In genomic region chr1:191875006-191875405, GRCm38 (mm10) we compare ENCODE assay signal across 19 mouse cellular contexts. TPM values are rescaled to one million over a fixed set of nuclear protein-coding genes. Genes with fewer than 3 reads are reported as not detected.
A peak's percentile ranks its signal among the peaks of the same experiment; 100 is the strongest.
DNase-seq lines count a peak whose midpoint lies in the region; ATAC-seq lines count a peak whose summit lies in the region.
"Had no signal": no experiment of that assay in that cellular context is flagged by ENCODE, and none has a peak within 500 bp of the region (broad histone marks: within the 10 kb centered on the region; RNA-seq: fewer than 3 reads in every experiment).

No protein-coding gene starts in this region.

- H3K9me3 ChIP-seq in kidney, embryonic 16.5 days (ENCODE audit: low read length): no peaks in the 10 kb centered on the region
- no peaks in the 10 kb centered on the region for H3K9me3 ChIP-seq in liver, embryonic 15.5 days (replicated peaks)
- H3K9me3 ChIP-seq: embryonic facial prominence, embryonic 15.5 days; limb, embryonic 15.5 days; midbrain, embryonic 15.5 days had no signal

- WGBS in kidney, embryonic 16.5 days: 87% methylated on average over 7 of the region's 7 CpGs
- 28% methylated on average over 7 of the region's 7 CpGs for WGBS in liver, embryonic 15.5 days (ENCODE audit: insufficient replicate concordance)

- no peak overlapping the region for H3K27ac ChIP-seq in kidney, embryonic 16.5 days (ENCODE audit: low read length)
- H3K27ac ChIP-seq in liver, embryonic 15.5 days (replicated peaks): no peak overlapping the region
- H3K27ac ChIP-seq: embryonic facial prominence, embryonic 15.5 days; hindbrain, postnatal 0 days; limb, embryonic 15.5 days; midbrain, embryonic 15.5 days had no signal

- no peak overlapping the region for H3K9ac ChIP-seq in kidney, embryonic 16.5 days (replicated peaks; ENCODE audit: low read length)
- no peak overlapping the region for H3K9ac ChIP-seq in liver, embryonic 15.5 days
- H3K9ac ChIP-seq: embryonic facial prominence, embryonic 15.5 days; limb, embryonic 15.5 days; midbrain, embryonic 15.5 days had no signal

- no peaks in the 10 kb centered on the region for H3K27me3 ChIP-seq in kidney, embryonic 16.5 days (ENCODE audit: insufficient read depth, low read length)
- peaks cover 59% of the 10 kb centered on the region for H3K27me3 ChIP-seq in liver, embryonic 15.5 days
- H3K27me3 ChIP-seq: CH12.LX; embryonic facial prominence, embryonic 15.5 days; limb, embryonic 15.5 days; midbrain, embryonic 15.5 days had no signal

- H3K36me3 ChIP-seq in kidney, embryonic 16.5 days (ENCODE audit: insufficient read depth, low read length): no peaks in the 10 kb centered on the region
- H3K36me3 ChIP-seq in liver, embryonic 15.5 days (replicated peaks): no peaks in the 10 kb centered on the region
- H3K36me3 ChIP-seq: embryonic facial prominence, embryonic 15.5 days; limb, embryonic 15.5 days; midbrain, embryonic 15.5 days had no signal

- ATAC-seq in kidney, embryonic 16.5 days (ENCODE audit: low FRiP score, low TSS enrichment): no peak
- ATAC-seq in erythroid progenitor cell, adult 5-6 weeks (replicated peaks; ENCODE audit: low FRiP score, poor library complexity, severe bottlenecking): peak; percentile 55; the same call in 1 of the 2 replicates
- 0 out of 2 replicates have a peak, but pooled peaks have one; percentile 20 for ATAC-seq in liver, embryonic 15.5 days (ENCODE audit: insufficient read depth)
- ATAC-seq: hindbrain, postnatal 0 days; lung, postnatal 0 days; midbrain, embryonic 15.5 days had no signal

- no peak overlapping the region for H3K4me3 ChIP-seq in kidney, embryonic 16.5 days (ENCODE audit: low read length)
- H3K4me3 ChIP-seq in liver, embryonic 15.5 days (replicated peaks): no peak overlapping the region
- H3K4me3 ChIP-seq: embryonic facial prominence, embryonic 15.5 days; limb, embryonic 15.5 days; midbrain, embryonic 15.5 days; myocyte had no signal

- peak; percentile 19 for DNase-seq in kidney, postnatal 10 days
- DNase-seq in embryo, embryonic 10.5 days (ENCODE audit: low spot score): no peak
- no peak for DNase-seq in embryo, embryonic 9.5 days (ENCODE audit: extremely low spot score)
- no peak for DNase-seq in thymus, postnatal 36 days
- DNase-seq: cerebellum, adult 9-11 months; gastrocnemius, postnatal 14 days; heart, postnatal 4 days; kidney, adult 2 months; kidney, postnatal 25 days had no signal

- no peak overlapping the region for H3K4me2 ChIP-seq in kidney, embryonic 16.5 days (replicated peaks; ENCODE audit: low read depth, low read length)
- H3K4me2 ChIP-seq in liver, embryonic 15.5 days: no peak overlapping the region
- H3K4me2 ChIP-seq: embryonic facial prominence, embryonic 15.5 days; limb, embryonic 15.5 days; midbrain, embryonic 15.5 days had no signal

- H3K4me1 ChIP-seq in kidney, embryonic 16.5 days (ENCODE audit: insufficient read depth, low read length): peaks cover 6% of the 10 kb centered on the region; the same call in 1 of the 2 replicates
- H3K4me1 ChIP-seq in liver, embryonic 15.5 days (replicated peaks): peaks cover 29% of the 10 kb centered on the region
- H3K4me1 ChIP-seq: midbrain, embryonic 15.5 days had no signal

RNA-seq across cellular contexts. Expression of gene Slc30a1, which starts 31.6 kb away (rescaled TPM):
- 1.6 and 2.0 TPM in 2 replicates for polyA plus RNA-seq in kidney, embryonic 16.5 days (2015; fragmentation: Nextera tagmentation; extraction: Ambion mirVana)
- 12.6 and 16.6 TPM in 2 replicates for total RNA-seq in erythroid progenitor cell, adult 5-6 weeks (2015; ENCODE audit: low replicate concordance)
- total RNA-seq in erythroid progenitor cell, adult 5-6 weeks (2017; ENCODE audit: low replicate concordance): 13.2 and 21.7 TPM in 2 replicates
- polyA plus RNA-seq in liver, embryonic 15.5 days (2015; fragmentation: Nextera tagmentation; extraction: Ambion mirVana): 3.6 and 4.2 TPM in 2 replicates

RNA-seq across cellular contexts. Expression of gene Nek2, which starts 53.8 kb away (rescaled TPM):
- polyA plus RNA-seq in kidney, embryonic 16.5 days (2015; fragmentation: Nextera tagmentation; extraction: Ambion mirVana): 50.8 and 52.3 TPM in 2 replicates
- 98.4 and 116 TPM in 2 replicates for total RNA-seq in erythroid progenitor cell, adult 5-6 weeks (2015; ENCODE audit: low replicate concordance)
- total RNA-seq in erythroid progenitor cell, adult 5-6 weeks (2017; ENCODE audit: low replicate concordance): 213 and 225 TPM in 2 replicates
- polyA plus RNA-seq in liver, embryonic 15.5 days (2015; fragmentation: Nextera tagmentation; extraction: Ambion mirVana): 33.5 and 34.1 TPM in 2 replicates
